Mouse (Mus musculus): ENCODE measurements around the gene Gtf2h4. TPM values are rescaled to one million over a fixed set of nuclear protein-coding genes. Genes with fewer than 3 reads are reported as not detected.

Gtf2h4 gene
- polyA plus RNA-seq, 1 experiment from 2014 or later = 57.0 TPM

DNA sequence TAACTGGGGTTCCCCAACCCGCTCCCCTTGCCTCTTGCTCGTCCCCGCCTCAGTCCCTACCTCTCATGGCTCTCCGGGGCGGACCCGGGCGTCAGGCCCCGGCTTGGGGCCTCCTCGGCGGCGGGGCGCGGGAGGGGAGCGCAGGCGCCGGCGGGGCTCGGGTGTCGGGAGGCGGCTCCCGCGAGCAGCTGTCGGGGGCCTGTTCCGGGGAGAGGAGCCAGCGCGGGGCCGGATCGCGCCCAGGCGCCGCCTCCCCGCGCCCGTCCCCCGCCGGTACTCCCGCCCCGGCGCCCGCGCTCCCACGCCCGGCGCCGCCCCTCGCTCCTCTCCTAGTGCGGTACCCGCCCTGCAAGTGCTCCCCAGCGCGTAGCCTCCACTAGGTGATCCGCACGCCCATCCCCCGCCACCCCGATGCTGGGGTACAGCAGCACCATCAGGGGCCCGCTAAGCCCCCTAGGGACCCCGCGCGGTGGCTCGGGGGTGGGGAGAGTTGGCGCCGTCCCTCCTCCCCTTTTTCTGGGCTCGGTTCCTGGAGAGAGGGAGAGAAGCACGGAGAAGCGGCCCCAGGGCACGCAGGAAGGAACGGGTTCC, 26.9 kb upstream of the Gtf2h4 start:
- Histone ChIP-seq H3K36me3 (ENCODE audit: control insufficient read depth, insufficient read depth, low read length) (0 out of 2 replicates have a peak, but pooled peaks cover under 1% of the 10 kb centered on the region), H3K27ac (replicated peaks; ENCODE audit: low read depth, low read length) (peak overlapping the region; percentile 52; the same call in 1 of the 2 replicates), H3K4me3 (ENCODE audit: low read depth, low read length) (peak overlapping the region; percentile 68), H3K9me3 (ENCODE audit: control insufficient read depth, low read length) (0 out of 2 replicates have a peak, but pooled peaks cover under 1% of the 10 kb centered on the region), H3K4me1 (ENCODE audit: control insufficient read depth, insufficient read depth, low read length) (peaks cover 34% of the 10 kb centered on the region), H3K4me2 (ENCODE audit: low read depth, severe bottlenecking) (peak overlapping the region; percentile 97), H3K9ac (ENCODE audit: low read length) (peak overlapping the region; percentile 76), H3K27me3 (ENCODE audit: control insufficient read depth, insufficient read depth, low read length) (peaks cover 19% of the 10 kb centered on the region)
- ATAC-seq (ENCODE audit: insufficient number of reproducible peaks, low FRiP score, low TSS enrichment, low read depth) = no peak
- WGBS = under 1% methylated on average over 34 of the region's 66 CpGs
- DNase-seq (ENCODE audit: low spot score) = peak; percentile 68

DNA sequence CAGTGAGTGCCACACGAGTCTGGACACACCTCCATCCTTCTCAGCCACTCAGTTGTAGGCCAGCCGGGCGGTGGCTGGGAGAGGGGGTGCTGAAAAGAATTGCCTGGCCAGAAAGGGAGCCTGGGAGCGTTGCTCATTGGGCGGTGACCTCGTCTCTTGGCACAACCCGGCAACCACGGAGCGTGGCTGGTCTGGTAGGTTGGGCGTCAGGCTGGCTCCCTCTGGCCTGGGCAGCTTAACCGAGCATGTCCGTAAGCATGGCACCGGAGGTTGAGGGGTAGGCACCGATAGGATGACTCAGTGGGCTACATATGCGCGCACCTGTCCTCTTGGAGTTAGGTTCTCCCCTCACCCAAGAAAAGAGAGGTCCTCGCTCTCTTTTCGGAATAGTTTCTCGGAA, 26.4 kb upstream of the Gtf2h4 start:
- peaks cover 33% of the 10 kb centered on the region for H3K4me1 ChIP-seq (ENCODE audit: control insufficient read depth, insufficient read depth, low read length)
- DNase-seq (ENCODE audit: low spot score) (peak; percentile 47), ATAC-seq (ENCODE audit: insufficient number of reproducible peaks, low FRiP score, low TSS enrichment, low read depth) (no peak)
- peak overlapping the region; percentile 97 for H3K4me2 ChIP-seq (ENCODE audit: low read depth, severe bottlenecking)
- peak overlapping the region; percentile 68 for H3K4me3 ChIP-seq (ENCODE audit: low read depth, low read length)
- no peak overlapping the region for H3K27ac ChIP-seq (replicated peaks; ENCODE audit: low read depth, low read length)
- H3K9ac ChIP-seq (ENCODE audit: low read length) = peak overlapping the region; percentile 76
- peaks cover 19% of the 10 kb centered on the region for H3K27me3 ChIP-seq (ENCODE audit: control insufficient read depth, insufficient read depth, low read length)
- H3K9me3 ChIP-seq (ENCODE audit: control insufficient read depth, low read length) = 0 out of 2 replicates have a peak, but pooled peaks cover 2% of the 10 kb centered on the region
- 0 out of 2 replicates have a peak, but pooled peaks cover 3% of the 10 kb centered on the region for H3K36me3 ChIP-seq (ENCODE audit: control insufficient read depth, insufficient read depth, low read length)
- WGBS = 4% methylated on average over 19 of the region's 19 CpGs

DNA sequence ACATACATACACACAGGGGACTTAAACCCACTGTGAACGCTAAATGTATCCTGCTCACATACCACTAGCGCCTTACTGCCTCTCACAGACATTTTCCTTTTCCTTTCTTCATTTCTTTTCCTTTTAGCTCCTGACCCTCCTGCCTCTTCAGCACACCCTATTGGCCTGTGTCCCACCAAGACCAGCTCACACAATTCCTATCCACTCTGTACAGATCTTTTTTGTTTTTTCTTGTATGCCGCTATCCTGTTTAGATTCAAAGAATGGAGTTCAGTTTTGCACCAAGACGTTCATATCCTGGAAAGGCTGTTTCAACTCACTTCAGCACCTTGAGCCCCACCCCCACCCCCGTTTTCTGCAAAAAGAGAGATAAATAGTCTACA, 25.0 kb upstream of the Gtf2h4 start:
- 45% methylated on average over 5 of the region's 5 CpGs for WGBS
- ATAC-seq (ENCODE audit: insufficient number of reproducible peaks, low FRiP score, low TSS enrichment, low read depth) = no peak
- H3K4me2 ChIP-seq (ENCODE audit: low read depth, severe bottlenecking) = peak overlapping the region; percentile 28
- no peak overlapping the region for H3K27ac ChIP-seq (replicated peaks; ENCODE audit: low read depth, low read length)
- H3K9ac ChIP-seq (ENCODE audit: low read length) = no peak overlapping the region
- peaks cover 19% of the 10 kb centered on the region for H3K27me3 ChIP-seq (ENCODE audit: control insufficient read depth, insufficient read depth, low read length)
- 0 out of 2 replicates have a peak, but pooled peaks cover 3% of the 10 kb centered on the region for H3K36me3 ChIP-seq (ENCODE audit: control insufficient read depth, insufficient read depth, low read length)
- H3K9me3 ChIP-seq (ENCODE audit: control insufficient read depth, low read length) = 0 out of 2 replicates have a peak, but pooled peaks cover 2% of the 10 kb centered on the region
- DNase-seq (ENCODE audit: low spot score) = no peak
- no peak overlapping the region for H3K4me3 ChIP-seq (ENCODE audit: low read depth, low read length)
- peaks cover 22% of the 10 kb centered on the region for H3K4me1 ChIP-seq (ENCODE audit: control insufficient read depth, insufficient read depth, low read length)

DNA sequence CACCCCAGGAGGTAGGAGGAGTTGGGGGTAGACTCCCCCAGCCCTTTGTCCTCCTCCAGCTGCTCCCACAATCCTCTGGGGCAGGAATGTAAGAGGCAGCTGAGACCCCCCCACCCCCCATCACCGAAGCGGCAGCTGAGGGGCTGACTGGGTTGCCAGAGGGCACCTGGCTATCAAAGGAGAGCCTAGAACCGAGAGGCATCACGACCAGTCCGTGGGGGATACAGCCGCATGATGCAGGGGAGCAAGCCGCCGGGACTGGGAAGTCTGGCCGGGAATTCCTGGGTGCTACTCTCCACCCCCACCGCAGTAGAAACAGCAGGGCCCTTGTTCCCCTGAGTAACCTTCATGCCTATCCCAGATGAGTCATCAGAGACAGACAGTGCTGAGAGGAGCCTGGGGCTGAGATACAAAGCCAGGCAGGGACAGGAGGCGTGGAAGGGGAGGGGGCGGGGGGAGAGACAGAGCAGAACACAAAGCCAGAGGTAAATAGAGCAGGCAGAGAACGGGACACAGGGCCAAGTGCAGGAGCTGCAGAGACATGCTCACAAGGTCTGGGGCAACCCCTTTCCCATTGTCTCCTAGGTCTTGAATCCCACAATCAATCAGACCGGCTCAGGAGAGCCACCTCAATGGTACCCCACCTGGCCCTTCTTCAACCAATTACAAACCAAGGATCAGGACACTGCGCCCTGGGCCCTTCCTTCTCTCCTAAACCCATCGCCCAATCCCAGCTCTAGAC, 24.4 kb upstream of the Gtf2h4 start:
- ATAC-seq (ENCODE audit: insufficient number of reproducible peaks, low FRiP score, low TSS enrichment, low read depth) (no peak; the same call in 1 of the 2 replicates), DNase-seq (ENCODE audit: low spot score) (peak; percentile 26)
- Histone ChIP-seq H3K27me3 (ENCODE audit: control insufficient read depth, insufficient read depth, low read length) (peaks cover 19% of the 10 kb centered on the region), H3K9me3 (ENCODE audit: control insufficient read depth, low read length) (0 out of 2 replicates have a peak, but pooled peaks cover 2% of the 10 kb centered on the region), H3K36me3 (ENCODE audit: control insufficient read depth, insufficient read depth, low read length) (peaks cover 4% of the 10 kb centered on the region; the same call in 1 of the 2 replicates), H3K4me3 (ENCODE audit: low read depth, low read length) (peak overlapping the region; percentile 2; the same call in 1 of the 2 replicates), H3K4me1 (ENCODE audit: control insufficient read depth, insufficient read depth, low read length) (peaks cover 22% of the 10 kb centered on the region), H3K9ac (ENCODE audit: low read length) (0 out of 2 replicates have a peak overlapping the region, but pooled peaks have one; percentile 35), H3K27ac (replicated peaks; ENCODE audit: low read depth, low read length) (no peak overlapping the region), H3K4me2 (ENCODE audit: low read depth, severe bottlenecking) (peak overlapping the region; percentile 28)
- 9% methylated on average over 16 of the region's 16 CpGs for WGBS

DNA sequence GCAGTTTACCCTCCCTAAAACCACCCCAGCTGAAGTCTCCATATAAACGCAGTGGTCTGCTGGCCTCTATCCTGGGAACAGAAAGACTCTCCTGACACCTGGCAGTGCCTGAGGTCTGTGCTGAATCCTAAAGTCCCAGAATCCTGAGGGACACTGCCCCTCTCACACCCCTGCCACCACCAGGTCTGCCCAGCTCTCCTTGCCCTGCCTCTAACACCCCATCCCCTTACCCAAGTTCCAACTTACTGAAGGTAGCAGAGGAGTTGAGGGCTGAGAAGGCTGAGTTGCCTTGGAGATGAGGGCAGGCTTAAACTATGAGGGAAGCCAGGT, 23.9 kb upstream of the Gtf2h4 start:
- Histone ChIP-seq H3K27me3 (ENCODE audit: control insufficient read depth, insufficient read depth, low read length) (peaks cover 19% of the 10 kb centered on the region), H3K4me2 (ENCODE audit: low read depth, severe bottlenecking) (peak overlapping the region; percentile 28; the same call in 1 of the 2 replicates), H3K9me3 (ENCODE audit: control insufficient read depth, low read length) (0 out of 2 replicates have a peak, but pooled peaks cover 2% of the 10 kb centered on the region), H3K4me1 (ENCODE audit: control insufficient read depth, insufficient read depth, low read length) (peaks cover 20% of the 10 kb centered on the region), H3K36me3 (ENCODE audit: control insufficient read depth, insufficient read depth, low read length) (peaks cover 5% of the 10 kb centered on the region; the same call in 1 of the 2 replicates), H3K4me3 (ENCODE audit: low read depth, low read length) (no peak overlapping the region), H3K27ac (replicated peaks; ENCODE audit: low read depth, low read length) (no peak overlapping the region), H3K9ac (ENCODE audit: low read length) (no peak overlapping the region)
- WGBS = 28% methylated on average over 1 of the region's 1 CpGs
- DNase-seq (ENCODE audit: low spot score) (no peak), ATAC-seq (ENCODE audit: insufficient number of reproducible peaks, low FRiP score, low TSS enrichment, low read depth) (peak; percentile 14; the same call in 1 of the 2 replicates)

DNA sequence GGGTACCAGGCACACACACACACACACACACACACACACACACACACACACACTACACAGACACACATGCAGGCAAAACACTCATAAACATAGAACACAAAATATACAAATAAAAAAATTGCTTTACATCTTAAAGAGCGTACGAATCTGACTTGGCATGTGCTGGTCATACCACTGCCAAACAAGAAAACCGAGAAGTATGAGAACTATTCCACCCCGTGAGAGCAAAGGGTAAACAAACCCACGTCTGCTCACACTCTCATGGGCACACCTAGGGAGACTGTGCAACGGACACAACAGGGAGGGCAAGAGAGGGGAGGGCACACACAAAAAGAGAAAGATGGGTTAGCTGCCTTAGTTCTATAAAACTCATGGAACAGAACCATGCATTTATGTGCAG, 23.2 kb upstream of the Gtf2h4 start:
- H3K9ac ChIP-seq (ENCODE audit: low read length) = no peak overlapping the region
- H3K27me3 ChIP-seq (ENCODE audit: control insufficient read depth, insufficient read depth, low read length) = peaks cover 17% of the 10 kb centered on the region
- no peak overlapping the region for H3K27ac ChIP-seq (replicated peaks; ENCODE audit: low read depth, low read length)
- H3K4me3 ChIP-seq (ENCODE audit: low read depth, low read length) = no peak overlapping the region
- 0 out of 2 replicates have a peak, but pooled peaks cover 2% of the 10 kb centered on the region for H3K9me3 ChIP-seq (ENCODE audit: control insufficient read depth, low read length)
- no peak overlapping the region for H3K4me2 ChIP-seq (ENCODE audit: low read depth, severe bottlenecking)
- H3K4me1 ChIP-seq (ENCODE audit: control insufficient read depth, insufficient read depth, low read length) = peaks cover 13% of the 10 kb centered on the region
- no peak for ATAC-seq (ENCODE audit: insufficient number of reproducible peaks, low FRiP score, low TSS enrichment, low read depth)
- DNase-seq (ENCODE audit: low spot score) = no peak
- 73% methylated on average over 6 of the region's 6 CpGs for WGBS
- H3K36me3 ChIP-seq (ENCODE audit: control insufficient read depth, insufficient read depth, low read length) = peaks cover 5% of the 10 kb centered on the region; the same call in 1 of the 2 replicates

DNA sequence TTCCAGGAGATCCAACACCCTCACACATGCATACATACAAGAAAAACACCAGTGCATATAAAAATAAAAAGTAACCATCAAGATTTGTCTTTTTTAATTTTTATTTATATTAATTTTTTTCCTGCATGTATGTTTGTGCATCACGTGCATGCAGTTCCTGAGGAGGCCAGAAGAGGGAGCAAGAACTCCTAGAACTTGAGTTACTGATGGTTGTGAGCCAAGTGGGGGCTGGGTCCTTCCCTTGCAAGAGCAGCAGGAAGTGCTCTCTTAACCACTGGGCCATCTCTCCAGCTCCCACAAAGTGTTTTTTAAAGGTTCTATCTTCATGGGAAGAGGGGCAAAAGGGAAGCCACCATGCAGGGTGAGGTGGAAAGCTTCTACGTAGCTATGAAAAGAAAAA, 21.8 kb upstream of the Gtf2h4 start:
- Histone ChIP-seq H3K36me3 (ENCODE audit: control insufficient read depth, insufficient read depth, low read length) (peaks cover 7% of the 10 kb centered on the region; the same call in 1 of the 2 replicates), H3K4me2 (ENCODE audit: low read depth, severe bottlenecking) (no peak overlapping the region), H3K4me1 (ENCODE audit: control insufficient read depth, insufficient read depth, low read length) (peaks cover 12% of the 10 kb centered on the region), H3K4me3 (ENCODE audit: low read depth, low read length) (no peak overlapping the region), H3K27me3 (ENCODE audit: control insufficient read depth, insufficient read depth, low read length) (peaks cover 16% of the 10 kb centered on the region), H3K9ac (ENCODE audit: low read length) (no peak overlapping the region), H3K9me3 (ENCODE audit: control insufficient read depth, low read length) (0 out of 2 replicates have a peak, but pooled peaks cover 2% of the 10 kb centered on the region), H3K27ac (replicated peaks; ENCODE audit: low read depth, low read length) (no peak overlapping the region)
- ATAC-seq (ENCODE audit: insufficient number of reproducible peaks, low FRiP score, low TSS enrichment, low read depth) = no peak
- 91% methylated on average over 2 of the region's 2 CpGs for WGBS
- peak; percentile 48 for DNase-seq (ENCODE audit: low spot score)

DNA sequence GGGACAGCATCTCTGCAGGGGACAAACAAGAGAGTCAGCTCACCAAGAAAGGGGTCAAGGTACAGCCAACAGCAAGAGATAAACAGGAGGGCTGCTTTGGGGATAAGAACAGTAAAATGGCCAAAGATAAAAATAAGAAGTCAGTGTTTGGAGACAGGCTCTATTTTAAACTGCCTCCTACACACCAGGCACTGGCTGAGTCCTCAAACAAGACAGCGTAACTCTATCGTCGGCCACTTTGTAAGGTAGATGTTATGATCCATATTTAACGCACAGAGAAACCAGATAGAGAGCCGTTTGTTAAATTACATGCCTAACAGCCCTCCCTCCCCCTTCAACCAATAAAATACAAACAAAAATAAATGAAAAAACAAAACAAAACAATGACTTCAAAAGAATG, 20.4 kb upstream of the Gtf2h4 start:
- peaks cover 9% of the 10 kb centered on the region; the same call in 1 of the 2 replicates for H3K4me1 ChIP-seq (ENCODE audit: control insufficient read depth, insufficient read depth, low read length)
- 91% methylated on average over 5 of the region's 5 CpGs for WGBS
- peaks cover 7% of the 10 kb centered on the region; the same call in 1 of the 2 replicates for H3K27me3 ChIP-seq (ENCODE audit: control insufficient read depth, insufficient read depth, low read length)
- H3K27ac ChIP-seq (replicated peaks; ENCODE audit: low read depth, low read length) = no peak overlapping the region
- no peak overlapping the region for H3K4me3 ChIP-seq (ENCODE audit: low read depth, low read length)
- peaks cover 7% of the 10 kb centered on the region; the same call in 1 of the 2 replicates for H3K36me3 ChIP-seq (ENCODE audit: control insufficient read depth, insufficient read depth, low read length)
- H3K9ac ChIP-seq (ENCODE audit: low read length) = no peak overlapping the region
- H3K4me2 ChIP-seq (ENCODE audit: low read depth, severe bottlenecking) = no peak overlapping the region
- no peak for DNase-seq (ENCODE audit: low spot score)
- 0 out of 2 replicates have a peak, but pooled peaks cover 2% of the 10 kb centered on the region for H3K9me3 ChIP-seq (ENCODE audit: control insufficient read depth, low read length)
- no peak for ATAC-seq (ENCODE audit: insufficient number of reproducible peaks, low FRiP score, low TSS enrichment, low read depth)

Measured in limb, embryonic 11.5 days (tissue).